Mouse (Mus musculus) bone marrow, adult 2 months (tissue): ENCODE data around the gene Gpatch8.

Experiments used
- CTCF ChIP-seq: fragments of 200-500 bp; IDR thresholded peaks from 2 replicates; pipeline ENCODE4 v1.5.1; 2011; ENCODE audit warnings: low read length, control low read depth; ENCODE audit not compliant: control insufficient read depth, insufficient read depth
- POLR2A ChIP-seq: fragments of 200-500 bp; IDR thresholded peaks from 2 replicates; pipeline ENCODE4 v1.6.1; 2011; ENCODE audit warnings: low read depth, mild to moderate bottlenecking, control low read depth, low read length, borderline replicate concordance; ENCODE audit not compliant: control insufficient read depth

DNA sequence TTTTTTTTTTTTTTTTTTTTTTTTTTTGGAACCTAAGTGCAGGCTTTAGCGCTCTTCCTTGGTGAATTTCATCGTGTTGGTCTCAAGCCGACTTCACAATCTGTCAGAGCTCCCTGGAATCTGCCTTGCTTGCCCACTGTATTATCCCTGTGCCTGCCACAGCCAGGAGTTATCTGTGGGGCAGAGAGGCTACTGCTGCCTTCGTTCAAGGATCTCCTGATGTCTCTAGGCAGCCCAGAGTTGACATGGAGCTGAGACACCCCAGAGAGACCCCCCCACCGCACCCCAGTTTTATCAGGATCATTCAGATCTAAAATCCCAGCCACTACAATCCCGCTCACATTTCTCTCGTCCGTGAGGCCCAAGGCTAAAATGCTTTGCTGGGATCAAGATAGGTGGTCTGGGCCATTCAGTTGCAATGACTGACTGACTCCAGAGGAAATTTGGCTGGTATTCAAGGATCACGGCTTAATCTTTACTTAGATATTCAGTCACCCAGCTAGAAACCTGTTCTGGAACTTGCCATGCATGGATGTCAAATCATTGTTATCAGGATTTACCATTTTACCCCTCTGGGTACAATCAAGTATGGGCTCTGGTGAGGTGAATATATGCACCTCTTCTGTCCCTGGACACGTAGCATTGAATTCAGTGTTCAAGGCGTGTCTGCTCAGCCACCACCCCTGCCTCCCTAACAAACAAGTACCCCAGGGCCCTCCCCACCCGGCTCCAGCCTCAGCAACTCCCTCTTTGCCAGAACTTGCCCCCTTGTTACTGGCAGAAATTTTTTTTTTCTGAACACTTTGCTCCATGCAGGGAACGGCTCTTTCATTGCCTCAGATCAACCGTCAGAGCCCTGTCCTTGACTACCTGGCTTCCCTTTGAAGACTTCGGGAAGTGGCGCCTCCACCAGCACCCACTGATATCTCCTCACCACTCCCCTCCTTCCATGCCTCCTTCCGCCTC is 106.9 kb downstream of the Gpatch8 start:
- TF ChIP-seq CTCF (no peak), POLR2A (no peak)
